Mouse (Mus musculus) midbrain, embryonic 10.5 days (tissue): Measurements from ENCODE around the gene Fat1. TPM values are rescaled to one million over a fixed set of nuclear protein-coding genes. Genes with fewer than 3 reads are reported as not detected.

Experiments
- DNase-seq: peaks from one replicate; pipeline ENCODE4 v3.0.0-alpha.2; 2017; ENCODE audit warnings: low spot score
- H3K27ac ChIP-seq: fragments of 300-500 bp; sonication (generic); replicated peaks from 2 replicates; pipeline ENCODE4 v1.5.1; 2016; ENCODE audit warnings: mild to moderate bottlenecking
- H3K27me3 ChIP-seq: fragments of 300-500 bp; sonication (generic); 2 replicates; pipeline ENCODE4 v1.6.1; 2016; ENCODE audit warnings: low read depth, mild to moderate bottlenecking; ENCODE audit not compliant: poor library complexity, severe bottlenecking
- H3K36me3 ChIP-seq: fragments of 300-500 bp; sonication (generic); 2 replicates; pipeline ENCODE4 v1.6.1; 2016; ENCODE audit warnings: mild to moderate bottlenecking, moderate library complexity
- H3K4me1 ChIP-seq: fragments of 300-500 bp; sonication (generic); 2 replicates; pipeline ENCODE4 v1.6.1; 2016
- H3K4me3 ChIP-seq: fragments of 300-500 bp; sonication (generic); 2 replicates; pipeline ENCODE4 v1.5.1; 2016; ENCODE audit warnings: mild to moderate bottlenecking, moderate library complexity
- H3K9me3 ChIP-seq: fragments of 300-500 bp; sonication (generic); replicated peaks from 2 replicates; pipeline ENCODE4 v1.6.1; 2016; ENCODE audit warnings: mild to moderate bottlenecking
- WGBS: fragments of 180-500 bp; shearing (Covaris S2); methylation state at CpG from one replicate; pipeline ENCODE4 v1.1.7; 2016; 5-methylcytosine and 5-hydroxymethylcytosine counted together
- polyA plus RNA-seq: library from polyadenylated mRNA; unstranded; fragments of >200 nt; fragmentation: Nextera tagmentation; extraction: Ambion mirVana; gene quantifications from 2 replicates; pipeline ENCODE4 v1.2.1, GENCODE M21; 2016

Gene Fat1
- polyA plus RNA-seq, 1 experiment from 2014 or later: 13.2 TPM

- H3K4me3 ChIP-seq: peak overlapping the region; percentile 2; the same call in 1 of the 2 replicates
- H3K9me3 ChIP-seq: no peaks in the 10 kb centered on the region
- H3K36me3 ChIP-seq: no peaks in the 10 kb centered on the region
- 14% methylated on average over 3 of the region's 3 CpGs for WGBS
- H3K27me3 ChIP-seq: no peaks in the 10 kb centered on the region
- H3K27ac ChIP-seq: peak overlapping the region; percentile 63
- peaks cover 93% of the 10 kb centered on the region for H3K4me1 ChIP-seq
- no peak for DNase-seq
Measured at GRCm38 (mm10) chr8:44996493-44996892, 61.2 kb downstream of the Fat1 start.

DNA sequence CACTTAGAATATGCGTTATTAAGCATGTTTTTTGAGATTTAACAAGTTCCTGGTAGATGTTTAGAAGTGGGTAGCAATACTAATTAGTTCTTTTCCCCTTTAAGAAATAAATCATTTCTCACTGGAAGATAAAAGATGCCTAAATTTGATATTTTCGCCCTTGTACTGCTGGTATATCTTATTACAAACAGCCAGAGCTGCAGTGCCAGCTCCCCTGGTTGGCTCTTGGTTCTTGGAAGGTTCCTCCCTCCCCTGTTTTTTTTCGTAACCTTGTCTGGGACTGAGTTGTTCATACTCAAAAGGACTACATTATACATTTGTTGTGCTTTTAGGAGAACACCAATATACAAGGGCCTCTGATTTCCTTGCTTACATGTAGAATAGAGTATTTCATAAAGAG, 62.1 kb downstream of the Fat1 start:
- WGBS: 69% methylated on average over 3 of the region's 3 CpGs
- Histone ChIP-seq H3K4me3 (no peak overlapping the region), H3K4me1 (peaks cover 93% of the 10 kb centered on the region), H3K9me3 (no peaks in the 10 kb centered on the region), H3K27me3 (no peaks in the 10 kb centered on the region), H3K27ac (peak overlapping the region; percentile 87; the same call in 1 of the 2 replicates), H3K36me3 (no peaks in the 10 kb centered on the region)
- no peak for DNase-seq

- DNase-seq: no peak
- Histone ChIP-seq H3K9me3 (no peaks in the 10 kb centered on the region), H3K4me3 (no peak overlapping the region), H3K4me1 (peaks cover 93% of the 10 kb centered on the region), H3K36me3 (no peaks in the 10 kb centered on the region), H3K27ac (peak overlapping the region; percentile 87), H3K27me3 (no peaks in the 10 kb centered on the region)
- 51% methylated on average over 6 of the region's 6 CpGs for WGBS
Measured at GRCm38 (mm10) chr8:44997829-44998228, 62.6 kb downstream of the Fat1 start.

DNA sequence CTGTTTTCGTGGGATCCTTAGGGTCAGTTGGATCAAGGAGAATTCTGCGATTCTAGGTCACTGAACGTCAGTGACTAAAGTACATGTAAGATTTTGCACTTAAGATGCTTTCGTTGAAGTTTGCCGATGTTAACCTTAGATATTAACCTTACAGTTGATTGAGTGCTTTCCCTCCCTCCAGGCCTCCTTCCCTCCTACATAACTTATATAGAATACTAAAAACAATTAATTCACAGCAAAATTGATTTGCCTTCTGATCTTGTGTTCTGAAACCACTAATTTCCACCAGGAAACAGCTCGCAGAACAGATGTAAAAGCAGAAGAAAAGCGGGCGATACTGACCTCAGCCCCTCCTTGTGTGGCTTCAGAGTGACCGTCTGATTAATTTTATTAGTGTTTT, 63.0 kb downstream of the Fat1 start:
- DNase-seq: no peak
- H3K27ac ChIP-seq: peak overlapping the region; percentile 87
- peak overlapping the region; percentile 38 for H3K4me3 ChIP-seq
- H3K27me3 ChIP-seq: no peaks in the 10 kb centered on the region
- 34% methylated on average over 9 of the region's 9 CpGs for WGBS
- no peaks in the 10 kb centered on the region for H3K36me3 ChIP-seq
- peaks cover 93% of the 10 kb centered on the region for H3K4me1 ChIP-seq
- H3K9me3 ChIP-seq: no peaks in the 10 kb centered on the region

DNA sequence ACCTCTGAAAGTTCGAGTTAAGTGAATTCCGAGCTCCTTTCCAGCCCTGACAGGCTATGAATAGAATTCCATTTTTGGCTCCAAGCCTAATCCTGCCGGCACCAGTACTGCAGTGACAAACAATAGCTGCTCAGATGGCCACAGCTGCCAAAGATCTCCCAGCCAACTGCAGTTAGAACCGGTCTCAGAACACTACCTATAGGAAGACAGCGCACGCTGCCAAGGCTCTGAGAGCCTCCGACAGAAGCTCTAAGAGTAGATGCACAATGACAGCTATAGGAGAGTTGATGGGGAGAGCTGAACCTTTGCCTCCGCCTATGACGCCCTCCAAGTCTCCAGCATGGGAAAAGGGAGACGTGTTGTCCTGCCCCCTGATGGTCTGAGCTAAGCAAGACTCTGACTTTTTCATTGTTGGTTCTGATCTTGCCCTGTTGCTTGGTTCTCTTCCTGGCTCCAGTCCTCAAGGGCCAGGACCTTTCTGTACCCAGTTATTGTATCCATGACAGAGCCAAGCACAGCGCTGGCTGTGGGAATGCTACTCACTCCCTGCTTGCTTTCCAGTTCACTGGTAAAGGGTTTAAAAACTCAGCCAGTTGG, 63.5 kb downstream of the Fat1 start:
- WGBS: 12% methylated on average over 11 of the region's 11 CpGs
- Histone ChIP-seq H3K27ac (peak overlapping the region; percentile 87), H3K27me3 (no peaks in the 10 kb centered on the region), H3K4me3 (peak overlapping the region; percentile 38), H3K9me3 (no peaks in the 10 kb centered on the region), H3K36me3 (no peaks in the 10 kb centered on the region), H3K4me1 (peaks cover 93% of the 10 kb centered on the region)
- peak; percentile 78 for DNase-seq

- DNase-seq: peak; percentile 46
- Histone ChIP-seq H3K4me1 (peaks cover 78% of the 10 kb centered on the region), H3K27me3 (no peaks in the 10 kb centered on the region), H3K27ac (peak overlapping the region; percentile 69), H3K36me3 (no peaks in the 10 kb centered on the region), H3K9me3 (no peaks in the 10 kb centered on the region), H3K4me3 (no peak overlapping the region)
- WGBS: 40% methylated on average over 8 of the region's 8 CpGs
Measured at GRCm38 (mm10) chr8:45001577-45002197, 66.4 kb downstream of the Fat1 start.

DNA sequence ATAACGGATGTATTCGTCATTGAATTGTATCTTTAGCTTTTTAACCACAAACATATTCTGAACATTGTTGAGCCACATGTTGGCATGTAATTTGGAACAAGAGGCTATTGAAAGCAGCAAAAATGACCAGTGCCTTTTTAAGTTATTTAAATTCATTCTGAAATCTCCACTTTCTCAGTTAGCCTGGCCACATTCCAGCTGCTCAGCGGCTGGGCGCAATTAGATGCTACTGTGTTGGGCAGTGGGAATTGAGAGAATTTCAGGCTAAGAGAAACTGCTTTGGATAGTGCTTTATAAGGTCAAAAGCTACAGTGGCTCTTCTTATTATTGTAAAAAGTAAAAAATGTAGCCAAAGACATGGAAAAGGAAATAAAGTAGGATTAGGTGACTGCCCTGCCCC, 67.4 kb downstream of the Fat1 start:
- Histone ChIP-seq H3K27me3 (no peaks in the 10 kb centered on the region), H3K9me3 (no peaks in the 10 kb centered on the region), H3K4me1 (peaks cover 68% of the 10 kb centered on the region), H3K36me3 (peaks cover 7% of the 10 kb centered on the region; the same call in 1 of the 2 replicates), H3K4me3 (no peak overlapping the region), H3K27ac (peak overlapping the region; percentile 68)
- WGBS: 54% methylated on average over 4 of the region's 4 CpGs
- DNase-seq: no peak

DNA sequence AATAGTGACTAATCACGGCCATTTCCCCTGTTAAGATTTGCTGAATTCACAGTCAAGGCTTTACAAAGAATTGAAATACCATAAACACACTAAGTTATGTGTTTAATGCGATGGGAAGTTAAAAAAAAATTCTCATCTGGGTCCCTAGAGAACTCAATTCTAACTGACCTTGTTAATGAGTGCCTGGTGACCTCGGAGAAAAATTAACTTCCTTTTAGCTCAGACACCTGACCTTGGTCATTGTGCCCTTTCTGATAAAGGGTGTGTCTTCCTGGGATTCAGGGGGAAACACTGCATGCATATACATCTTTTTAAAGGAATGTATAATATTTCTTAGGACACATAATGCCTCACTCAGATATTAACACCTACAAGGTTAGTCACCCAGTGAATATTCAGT, 68.8 kb downstream of the Fat1 start:
- DNase-seq: no peak
- peaks cover 19% of the 10 kb centered on the region for H3K36me3 ChIP-seq
- H3K27ac ChIP-seq: no peak overlapping the region
- WGBS: 77% methylated on average over 3 of the region's 3 CpGs
- peaks cover 54% of the 10 kb centered on the region for H3K4me1 ChIP-seq
- H3K4me3 ChIP-seq: no peak overlapping the region
- H3K27me3 ChIP-seq: no peaks in the 10 kb centered on the region
- H3K9me3 ChIP-seq: no peaks in the 10 kb centered on the region

DNA sequence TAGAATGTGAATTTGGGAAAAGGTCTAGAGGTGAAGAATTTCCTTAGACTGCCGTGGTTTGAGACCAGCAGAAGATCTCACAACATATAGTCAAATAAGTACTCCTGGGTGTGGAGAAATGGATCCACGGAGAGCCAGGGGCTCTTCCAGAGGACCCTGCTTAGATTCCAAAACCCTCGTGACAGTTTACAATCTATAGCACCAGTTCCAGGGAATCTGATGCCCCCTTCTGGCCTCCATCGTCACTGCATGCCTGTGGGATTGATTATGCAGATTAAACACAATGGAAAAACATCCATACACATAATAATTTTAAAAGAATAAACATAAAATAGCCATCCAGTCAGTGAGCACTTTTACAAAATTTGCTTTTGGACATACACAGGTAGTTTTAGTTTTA, 75.4 kb downstream of the Fat1 start:
- H3K4me1 ChIP-seq: no peaks in the 10 kb centered on the region
- DNase-seq: peak; percentile 56
- no peaks in the 10 kb centered on the region for H3K9me3 ChIP-seq
- H3K27me3 ChIP-seq: no peaks in the 10 kb centered on the region
- H3K27ac ChIP-seq: no peak overlapping the region
- WGBS: 31% methylated on average over 4 of the region's 4 CpGs
- H3K36me3 ChIP-seq: peaks cover 86% of the 10 kb centered on the region
- no peak overlapping the region for H3K4me3 ChIP-seq

DNA sequence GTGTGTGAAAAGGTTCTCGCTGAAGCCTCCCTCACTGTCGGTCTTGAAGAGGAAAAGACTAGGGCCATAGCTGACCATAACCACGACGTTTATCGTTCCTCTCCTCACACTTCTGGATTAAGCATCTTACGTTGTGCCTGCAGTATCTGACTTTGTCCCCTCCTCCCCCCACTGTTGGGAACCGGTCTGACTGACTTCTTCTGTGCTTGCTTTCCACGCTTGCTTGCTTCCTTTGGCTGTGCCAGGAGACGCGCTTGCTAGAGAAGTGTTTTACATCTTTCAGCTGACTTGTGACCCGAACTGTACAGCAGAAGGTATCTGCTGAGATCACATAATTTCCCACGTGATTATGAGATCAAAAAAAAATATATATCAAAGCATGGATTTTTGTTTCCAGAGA, 76.5 kb downstream of the Fat1 start:
- H3K27me3 ChIP-seq: no peaks in the 10 kb centered on the region
- no peaks in the 10 kb centered on the region for H3K9me3 ChIP-seq
- H3K36me3 ChIP-seq: peaks cover 97% of the 10 kb centered on the region
- H3K4me1 ChIP-seq: no peaks in the 10 kb centered on the region
- no peak for DNase-seq
- WGBS: 85% methylated on average over 12 of the region's 12 CpGs
- no peak overlapping the region for H3K4me3 ChIP-seq
- H3K27ac ChIP-seq: no peak overlapping the region

DNA sequence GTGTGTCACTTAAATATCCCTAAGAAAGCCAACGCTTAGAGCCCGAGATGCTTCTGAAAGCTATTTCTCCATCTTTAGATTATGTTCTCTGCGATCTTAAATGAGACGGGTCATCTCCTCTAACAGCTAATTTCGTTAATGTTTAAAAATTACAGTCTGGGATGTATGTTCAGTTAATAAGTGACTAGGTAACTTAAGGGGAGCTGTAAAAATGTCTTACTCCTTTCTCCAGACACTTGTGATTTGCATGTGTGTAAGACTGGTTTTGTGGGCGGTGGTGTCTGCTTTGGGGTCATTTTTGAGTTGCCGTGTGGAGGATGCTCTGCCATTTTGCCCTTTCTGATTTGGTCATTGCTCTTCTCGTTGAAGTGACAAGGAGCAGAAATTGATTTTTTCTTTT, 78.6 kb downstream of the Fat1 start:
- Histone ChIP-seq H3K27ac (no peak overlapping the region), H3K4me3 (no peak overlapping the region), H3K9me3 (no peaks in the 10 kb centered on the region), H3K27me3 (no peaks in the 10 kb centered on the region), H3K36me3 (peaks cover 100% of the 10 kb centered on the region), H3K4me1 (no peaks in the 10 kb centered on the region)
- 91% methylated on average over 8 of the region's 8 CpGs for WGBS
- DNase-seq: no peak

- no peak for DNase-seq
- H3K4me3 ChIP-seq: no peak overlapping the region
- peaks cover 99% of the 10 kb centered on the region for H3K36me3 ChIP-seq
- H3K27ac ChIP-seq: no peak overlapping the region
- H3K27me3 ChIP-seq: no peaks in the 10 kb centered on the region
- H3K4me1 ChIP-seq: no peaks in the 10 kb centered on the region
- H3K9me3 ChIP-seq: no peaks in the 10 kb centered on the region
- 94% methylated on average over 11 of the region's 11 CpGs for WGBS
Measured at GRCm38 (mm10) chr8:45014498-45015067, 79.3 kb downstream of the Fat1 start.

- no peak overlapping the region for H3K27ac ChIP-seq
- no peak for DNase-seq
- H3K9me3 ChIP-seq: no peaks in the 10 kb centered on the region
- 87% methylated on average over 8 of the region's 8 CpGs for WGBS
- no peaks in the 10 kb centered on the region for H3K27me3 ChIP-seq
- no peaks in the 10 kb centered on the region for H3K4me1 ChIP-seq
- no peak overlapping the region for H3K4me3 ChIP-seq
- peaks cover 99% of the 10 kb centered on the region for H3K36me3 ChIP-seq
Measured at GRCm38 (mm10) chr8:45015876-45016275, 80.6 kb downstream of the Fat1 start.
